Comparison of ENCODE assay signal across 12 mouse cellular contexts in genomic region chr9:25156377-25156776, GRCm38 (mm10). TPM values are rescaled to one million over a fixed set of nuclear protein-coding genes. Genes with fewer than 3 reads are reported as not detected.
DNase-seq lines count a peak whose midpoint lies in the region; TF ChIP-seq lines count a peak whose summit lies in the region.
"Had no signal": no experiment of that assay in that cellular context is flagged by ENCODE, and none has a peak within 500 bp of the region (broad histone marks: within the 10 kb centered on the region; RNA-seq: fewer than 3 reads in every experiment).

No protein-coding gene starts in this region.

- no peak for DNase-seq in layer of hippocampus, adult 2 months (ENCODE audit: low spot score in 2 of 2)
- DNase-seq in layer of hippocampus, adult 11-12 months (ENCODE audit: low spot score): no peak
- peak; percentile 38 for DNase-seq in thymus, postnatal 14 days
- no peak for DNase-seq in thymus, adult 18-20 months
- DNase-seq in R1 (ENCODE audit: low read depth, low spot score): peak; percentile 28
- peak; percentile 41 for DNase-seq in thymus, postnatal 4 days
- DNase-seq in natural killer cell, adult 2 months (ENCODE audit: low spot score in 2 of 2): no peak
- DNase-seq in cerebellum, adult 11-12 months: no peak
- DNase-seq: kidney, adult 11 months; retina, postnatal 1 day had no signal

- H3K27ac ChIP-seq in layer of hippocampus, adult 2 months: no peak overlapping the region
- H3K27ac ChIP-seq: forebrain, embryonic 12.5 days; limb, embryonic 12.5 days had no signal

- no peak overlapping the region for H3K4me3 ChIP-seq in layer of hippocampus, adult 2 months
- H3K4me3 ChIP-seq: forebrain, embryonic 12.5 days; limb, embryonic 12.5 days had no signal

- TF ChIP-seq CTCF in layer of hippocampus, adult 2 months (conservative IDR thresholded peaks at IDR 0.05): peak; percentile 78

RNA-seq across cellular contexts. Expression of gene Herpud2, which starts 4.8 kb away (rescaled TPM):
- total RNA-seq in layer of hippocampus, adult 2 months (2021): 10 to 100 TPM; 44.4 to 46.5 TPM

Comparison
In these comparisons a context has a peak if more than half of its experiments do, and no peak if none do; other contexts are left out.
1. DNase-seq: peak in thymus, postnatal 14 days (single experiment), R1 (single experiment) and thymus, postnatal 4 days (single experiment); none in layer of hippocampus, adult 2 months (0 of 2), layer of hippocampus, adult 11-12 months (single experiment), thymus, adult 18-20 months (0 of 2), natural killer cell, adult 2 months (0 of 2) and cerebellum, adult 11-12 months (single experiment).